Mouse (Mus musculus): ENCODE data around the gene Ppp1r15a.

- TF ChIP-seq USF1 (IDR thresholded peaks at IDR 0.05; ENCODE audit: low read depth) (no peak), CTCF (IDR thresholded peaks at IDR 0.05; ENCODE audit: control insufficient read depth, insufficient read depth, insufficient read length) (no peak), MYOD1 (IDR thresholded peaks at IDR 0.05; ENCODE audit: control insufficient read depth, insufficient read length, low read depth) (no peak), MAX (IDR thresholded peaks at IDR 0.05) (no peak), MYOG (IDR thresholded peaks at IDR 0.05; ENCODE audit: control insufficient read depth, extremely low read depth, insufficient read length) (no peak), FOSL1 (IDR thresholded peaks at IDR 0.05; ENCODE audit: insufficient read depth, low read length, poor library complexity, severe bottlenecking) (no peak)
Observed at GRCm38 (mm10) chr7:45494548-45494947, 31.5 kb downstream of the Ppp1r15a start.

Measured in C2C12 (cell line).